ENCODE assay signal across 7 mouse cellular contexts in genomic region chr5:104460456-104460838, GRCm38 (mm10). TPM values are rescaled to one million over a fixed set of nuclear protein-coding genes. Genes with fewer than 3 reads are reported as not detected.
DNase-seq lines count a peak whose midpoint lies in the region; ATAC-seq and TF ChIP-seq lines count a peak whose summit lies in the region.

No protein-coding gene starts in this region.

- H3K4me1 ChIP-seq in lung, adult 2 months (ENCODE audit: control insufficient read depth, insufficient read depth, low read length), result peaks cover 3% of the 10 kb centered on the region; the same call in 1 of the 2 replicates
- H3K4me1 ChIP-seq in forebrain, embryonic 14.5 days (ENCODE audit: control insufficient read depth, insufficient read depth, low read length), result peaks cover 7% of the 10 kb centered on the region
- H3K4me1 ChIP-seq in limb, embryonic 11.5 days (ENCODE audit: control insufficient read depth, insufficient read depth, low read length), result no peaks in the 10 kb centered on the region
- peaks cover 5% of the 10 kb centered on the region for H3K4me1 ChIP-seq in olfactory bulb, adult 2 months (ENCODE audit: control insufficient read depth, insufficient read depth, low read length)

- peak overlapping the region; percentile 99 for H3K4me3 ChIP-seq in lung, adult 2 months (replicated peaks; ENCODE audit: extremely low read depth, low read depth, low read length)
- H3K4me3 ChIP-seq in forebrain, embryonic 14.5 days (ENCODE audit: low read depth, low read length), result peak overlapping the region; percentile 80
- peak overlapping the region; percentile 66 for H3K4me3 ChIP-seq in limb, embryonic 11.5 days (ENCODE audit: low read depth, low read length)
- peak overlapping the region; percentile 83 for H3K4me3 ChIP-seq in olfactory bulb, adult 2 months (ENCODE audit: insufficient read depth, low read depth, low read length)

- H3K9me3 ChIP-seq in forebrain, embryonic 14.5 days (replicated peaks; ENCODE audit: control insufficient read depth, low read length), result no peaks in the 10 kb centered on the region
- H3K9me3 ChIP-seq in limb, embryonic 11.5 days (ENCODE audit: control insufficient read depth, low read length), result peaks cover 7% of the 10 kb centered on the region; the same call in 1 of the 2 replicates

- no peak for ATAC-seq in forebrain, embryonic 14.5 days
- ATAC-seq in limb, embryonic 11.5 days (ENCODE audit: insufficient number of reproducible peaks, low FRiP score, low TSS enrichment, low read depth), result no peak

- no peak for TF ChIP-seq POLR2A in lung, adult 2 months (IDR thresholded peaks at IDR 0.05; ENCODE audit: borderline replicate concordance, extremely low read depth, low read depth, low read length)
- no peak for TF ChIP-seq POLR2A in olfactory bulb, adult 2 months (IDR thresholded peaks at IDR 0.05; ENCODE audit: insufficient read depth, low read depth, low read length)

- 11% methylated on average over 3 of the region's 3 CpGs for WGBS in lung, adult 2 months
- WGBS in forebrain, embryonic 14.5 days, result 23% methylated on average over 3 of the region's 3 CpGs
- WGBS in limb, embryonic 11.5 days, result 44% methylated on average over 3 of the region's 3 CpGs
- 4% methylated on average over 3 of the region's 3 CpGs for WGBS in olfactory bulb, adult 2 months

- H3K27ac ChIP-seq in forebrain, embryonic 14.5 days (ENCODE audit: low read depth, low read length), result no peak overlapping the region
- peak overlapping the region; percentile 94 for H3K27ac ChIP-seq in limb, embryonic 11.5 days (replicated peaks; ENCODE audit: low read depth, low read length)
- peak overlapping the region; percentile 91 for H3K27ac ChIP-seq in olfactory bulb, adult 2 months (ENCODE audit: insufficient read depth, low read depth, low read length)

- DNase-seq in lung, adult 2 months, result no peak
- no peak for DNase-seq in lung, adult 18-20 months
- no peak for DNase-seq in forebrain, embryonic 14.5 days (ENCODE audit: low spot score)
- no peak for DNase-seq in limb, embryonic 11.5 days (ENCODE audit: low spot score)
- no peak for DNase-seq in left cerebral cortex, adult 8-10 months (ENCODE audit: low spot score in 2 of 2)
- DNase-seq in c-Kit-positive CD71-positive TER-119-positive erythroid progenitor cells, embryonic 14.5 days (ENCODE audit: low spot score), result no peak

- TF ChIP-seq CTCF in lung, adult 2 months (IDR thresholded peaks at IDR 0.05; ENCODE audit: insufficient read depth, low read length), result no peak
- no peak for TF ChIP-seq CTCF in olfactory bulb, adult 2 months (IDR thresholded peaks at IDR 0.05; ENCODE audit: insufficient read depth, low read depth, low read length)

- H3K36me3 ChIP-seq in forebrain, embryonic 14.5 days (ENCODE audit: control insufficient read depth, insufficient read depth, low read length), result peaks cover 4% of the 10 kb centered on the region; the same call in 1 of the 2 replicates
- H3K36me3 ChIP-seq in limb, embryonic 11.5 days (ENCODE audit: control insufficient read depth, insufficient read depth, low read length), result no peaks in the 10 kb centered on the region; the same call in 1 of the 2 replicates

- H3K9ac ChIP-seq in forebrain, embryonic 14.5 days (ENCODE audit: low read length), result peak overlapping the region; percentile 97
- H3K9ac ChIP-seq in limb, embryonic 11.5 days (ENCODE audit: low read length), result peak overlapping the region; percentile 98

- H3K27me3 ChIP-seq in forebrain, embryonic 14.5 days (replicated peaks; ENCODE audit: control insufficient read depth, insufficient read depth, low read length), result no peaks in the 10 kb centered on the region
- H3K27me3 ChIP-seq in limb, embryonic 11.5 days (ENCODE audit: control insufficient read depth, insufficient read depth, low read length), result no peaks in the 10 kb centered on the region

- H3K4me2 ChIP-seq in forebrain, embryonic 14.5 days (ENCODE audit: low read length), result peak overlapping the region; percentile 73
- H3K4me2 ChIP-seq in limb, embryonic 11.5 days (ENCODE audit: low read depth, severe bottlenecking), result peak overlapping the region; percentile 74

RNA-seq across cellular contexts. Expression of gene Pkd2, which starts 1.2 kb away (rescaled TPM):
- polyA plus RNA-seq in lung, adult 2 months (2012; rRNA removed), result 38.8 and 48.5 TPM in 2 replicates
- polyA plus RNA-seq in forebrain, embryonic 14.5 days (2014; fragmentation: Nextera tagmentation; extraction: Ambion mirVana), result 6.3 and 7.3 TPM in 2 replicates
- 21.1 and 25.3 TPM in 2 replicates for polyA plus RNA-seq in limb, embryonic 11.5 days (2014; fragmentation: Nextera tagmentation; extraction: Ambion mirVana)
- polyA plus RNA-seq in olfactory bulb, adult 2 months (2012; ENCODE audit: insufficient read depth, insufficient read length, low replicate concordance, missing spikeins), result not detected in 2 replicates
- 10 to 100 TPM; 26.2 to 29.1 (median 28.6) TPM for total RNA-seq in left cerebral cortex, adult 8-10 months (2022)

RNA-seq across cellular contexts. Expression of gene Spp1, which starts 25.5 kb away (rescaled TPM):
- polyA plus RNA-seq in lung, adult 2 months (2012; rRNA removed), result 54.9 and 134 TPM in 2 replicates
- 11.6 and 17.0 TPM in 2 replicates for polyA plus RNA-seq in forebrain, embryonic 14.5 days (2014; fragmentation: Nextera tagmentation; extraction: Ambion mirVana)
- polyA plus RNA-seq in limb, embryonic 11.5 days (2014; fragmentation: Nextera tagmentation; extraction: Ambion mirVana), result 5.0 and 9.9 TPM in 2 replicates
- not detected in 2 replicates for polyA plus RNA-seq in olfactory bulb, adult 2 months (2012; ENCODE audit: insufficient read depth, insufficient read length, low replicate concordance, missing spikeins)
- total RNA-seq in left cerebral cortex, adult 8-10 months (2022), result 10 to 100 TPM; 13.9 to 18.3 (median 15.7) TPM

RNA-seq across cellular contexts. Expression of gene BC005561, which starts 47.7 kb away (rescaled TPM):
- 1.1 and 1.6 TPM in 2 replicates for polyA plus RNA-seq in lung, adult 2 months (2012; rRNA removed)
- 9.6 and 10.6 TPM in 2 replicates for polyA plus RNA-seq in forebrain, embryonic 14.5 days (2014; fragmentation: Nextera tagmentation; extraction: Ambion mirVana)
- polyA plus RNA-seq in limb, embryonic 11.5 days (2014; fragmentation: Nextera tagmentation; extraction: Ambion mirVana), result 17.0 and 18.1 TPM in 2 replicates
- polyA plus RNA-seq in olfactory bulb, adult 2 months (2012; ENCODE audit: insufficient read depth, insufficient read length, low replicate concordance, missing spikeins), result not detected in 2 replicates
- total RNA-seq in left cerebral cortex, adult 8-10 months (2022), result 10 to 100 TPM; 11.5 to 13.3 (median 12.4) TPM
